In genomic region chr16:50612944-50613343, GRCm38 (mm10) we compare ENCODE assay signal across 19 mouse cellular contexts. TPM values are rescaled to one million over a fixed set of nuclear protein-coding genes. Genes with fewer than 3 reads are reported as not detected.
"Had no signal": no experiment of that assay in that cellular context is flagged by ENCODE, and none has a peak within 500 bp of the region (broad histone marks: within the 10 kb centered on the region; RNA-seq: fewer than 3 reads in every experiment).

No protein-coding gene starts in this region.

- H3K9ac ChIP-seq: limb, embryonic 13.5 days; liver, embryonic 14.5 days; midbrain, embryonic 12.5 days; neural tube, embryonic 13.5 days; stomach, embryonic 15.5 days had no signal

- H3K4me1 ChIP-seq: limb, embryonic 13.5 days; midbrain, embryonic 12.5 days; neural tube, embryonic 13.5 days; stomach, embryonic 15.5 days had no signal

- H3K36me3 ChIP-seq: limb, embryonic 13.5 days; midbrain, embryonic 12.5 days; neural tube, embryonic 13.5 days; stomach, embryonic 15.5 days had no signal

- ATAC-seq: midbrain, embryonic 16.5 days had no signal

- H3K4me2 ChIP-seq: limb, embryonic 13.5 days; midbrain, embryonic 12.5 days; neural tube, embryonic 13.5 days; stomach, embryonic 15.5 days had no signal

- H3K9me3 ChIP-seq: limb, embryonic 13.5 days; midbrain, embryonic 12.5 days; neural tube, embryonic 13.5 days; stomach, embryonic 15.5 days had no signal

- H3K27ac ChIP-seq: left cerebral cortex, adult 2 months; limb, embryonic 13.5 days; liver, embryonic 14.5 days; midbrain, embryonic 12.5 days; neural tube, embryonic 13.5 days; stomach, embryonic 15.5 days had no signal

- DNase-seq: kidney, adult 8-10 months; kidney, postnatal 25 days; lung, adult 18-20 months; retina, postnatal 1 day; thymus, postnatal 4 days had no signal

- H3K4me3 ChIP-seq: left cerebral cortex, adult 2 months; limb, embryonic 13.5 days; midbrain, embryonic 12.5 days; neural tube, embryonic 13.5 days; stomach, embryonic 15.5 days had no signal

- H3K27me3 ChIP-seq: limb, embryonic 13.5 days; neural tube, embryonic 13.5 days; stomach, embryonic 15.5 days had no signal

RNA-seq across cellular contexts. Expression of gene Ccdc54, which starts 22.0 kb away (rescaled TPM):
- total RNA-seq: layer of hippocampus, postnatal 25 days; left cerebral cortex, adult 2 months; left cerebral cortex, postnatal 14 days; liver, adult 2 months had no signal
- polyA plus RNA-seq: kidney, embryonic 16.5 days; limb, embryonic 13.5 days; liver, adult 2 months; liver, embryonic 14.5 days; lung, embryonic 16.5 days; midbrain, embryonic 12.5 days; midbrain, embryonic 16.5 days; neural tube, embryonic 13.5 days; spleen, adult 2 months; stomach, embryonic 15.5 days; thymus, postnatal 0 days had no signal
